Mouse (Mus musculus) lung, embryonic 16.5 days (tissue): ENCODE results near the gene Khk. TPM values are rescaled to one million over a fixed set of nuclear protein-coding genes. Genes with fewer than 3 reads are reported as not detected.

ENCODE experiments used
- ATAC-seq: fragments of 200-750 bp; cut with Nextera tagmentation; 2 replicates; pipeline ENCODE4 v1.8.0; 2017; ENCODE audit warnings: low read depth, mild to moderate bottlenecking, moderate library complexity
- H3K27ac ChIP-seq: fragments of 300-500 bp; sonication (generic); 2 replicates; pipeline ENCODE4 v1.5.1; 2014; ENCODE audit warnings: mild to moderate bottlenecking, control low read depth, low read length
- H3K27me3 ChIP-seq: fragments of 300-500 bp; sonication (generic); 2 replicates; pipeline ENCODE4 v1.6.1; 2014; ENCODE audit warnings: low read depth, low read length, mixed read lengths; ENCODE audit not compliant: control insufficient read depth, insufficient read depth
- H3K36me3 ChIP-seq: fragments of 300-500 bp; sonication (generic); 2 replicates; pipeline ENCODE4 v1.6.1; 2014; ENCODE audit warnings: low read length; ENCODE audit not compliant: control insufficient read depth, insufficient read depth
- H3K4me1 ChIP-seq: fragments of 300-500 bp; sonication (generic); replicated peaks from 2 replicates; pipeline ENCODE4 v1.6.1; 2014; ENCODE audit warnings: low read length, mixed read lengths; ENCODE audit not compliant: control insufficient read depth, insufficient read depth
- H3K4me2 ChIP-seq: fragments of 300-500 bp; sonication (generic); 2 replicates; pipeline ENCODE4 v1.6.1; 2014; ENCODE audit warnings: low read depth, low read length, control low read depth
- H3K4me3 ChIP-seq: fragments of 300-500 bp; sonication (generic); 2 replicates; pipeline ENCODE4 v1.5.1; 2014; ENCODE audit warnings: mild to moderate bottlenecking, low read length, control low read depth
- H3K9ac ChIP-seq: fragments of 300-500 bp; sonication (generic); 2 replicates; pipeline ENCODE4 v1.6.1; 2014; ENCODE audit warnings: low read length, control low read depth
- H3K9me3 ChIP-seq: fragments of 300-500 bp; sonication (generic); 2 replicates; pipeline ENCODE4 v1.6.1; 2016; ENCODE audit warnings: low read length; ENCODE audit not compliant: control insufficient read depth
- WGBS: fragments of 180-500 bp; shearing (Covaris S2); extraction: QIAGEN DNeasy Blood & Tissue Kit; methylation state at CpG from one replicate; pipeline ENCODE4 v1.1.7; 2014; 5-methylcytosine and 5-hydroxymethylcytosine counted together
- polyA plus RNA-seq: library from polyadenylated mRNA; unstranded; fragments of >200 nt; fragmentation: Nextera tagmentation; extraction: Ambion mirVana; gene quantifications from 2 replicates; pipeline ENCODE4 v1.2.1, GENCODE M21; 2015

Gene Khk
- polyA plus RNA-seq, 1 experiment from 2014 or later: 13.2 TPM

- Histone ChIP-seq H3K9me3 (no peaks in the 10 kb centered on the region), H3K36me3 (peaks cover 6% of the 10 kb centered on the region), H3K27ac (peak overlapping the region; percentile 99), H3K4me3 (peak overlapping the region; percentile 67), H3K4me1 (peaks cover 13% of the 10 kb centered on the region), H3K9ac (peak overlapping the region; percentile 83), H3K4me2 (peak overlapping the region; percentile 87), H3K27me3 (no peaks in the 10 kb centered on the region)
- WGBS: under 1% methylated on average over 28 of the region's 28 CpGs
- peak; percentile 88 for ATAC-seq
Observed at GRCm38 (mm10) chr5:30887858-30888336, 33.3 kb upstream of the Khk start.

- H3K27ac ChIP-seq: peak within 1 kb of the TSS; percentile 99
- peak within 1 kb of the TSS; percentile 87 for H3K4me2 ChIP-seq
- no peaks in the 10 kb centered on the region for H3K9me3 ChIP-seq
- peak within 1 kb of the TSS; percentile 67 for H3K4me3 ChIP-seq
- H3K9ac ChIP-seq: peak within 1 kb of the TSS; percentile 83
- WGBS: under 1% methylated on average over 42 of the region's 42 CpGs
- peak; percentile 88 for ATAC-seq
- peaks cover 13% of the 10 kb centered on the region for H3K4me1 ChIP-seq
- no peaks in the 10 kb centered on the region for H3K27me3 ChIP-seq
- H3K36me3 ChIP-seq: peaks cover 9% of the 10 kb centered on the region
Observed at GRCm38 (mm10) chr5:30888337-30889087, 32.7 kb upstream of the Khk start, which contains the start of gene Agbl5. TSS of gene Agbl5 (plus strand) at chr5:30888694.

- H3K9me3 ChIP-seq: no peaks in the 10 kb centered on the region
- H3K4me2 ChIP-seq: peak overlapping the region; percentile 87
- H3K27ac ChIP-seq: peak overlapping the region; percentile 99
- peak overlapping the region; percentile 67 for H3K4me3 ChIP-seq
- peaks cover 13% of the 10 kb centered on the region for H3K4me1 ChIP-seq
- peak; percentile 41 for ATAC-seq
- H3K36me3 ChIP-seq: peaks cover 9% of the 10 kb centered on the region
- H3K9ac ChIP-seq: peak overlapping the region; percentile 77
- H3K27me3 ChIP-seq: no peaks in the 10 kb centered on the region
- WGBS: under 1% methylated on average over 39 of the region's 42 CpGs
Observed at GRCm38 (mm10) chr5:30889088-30889754, 32.0 kb upstream of the Khk start.

GRCm38 (mm10) chr5:30890375-30890774, 30.9 kb upstream of the Khk start:
- Histone ChIP-seq H3K27ac (no peak overlapping the region), H3K4me2 (peak overlapping the region; percentile 87), H3K9ac (peak overlapping the region; percentile 12; the same call in 1 of the 2 replicates), H3K9me3 (no peaks in the 10 kb centered on the region), H3K4me3 (peak overlapping the region; percentile 67), H3K4me1 (peaks cover 13% of the 10 kb centered on the region), H3K27me3 (no peaks in the 10 kb centered on the region), H3K36me3 (peaks cover 17% of the 10 kb centered on the region)
- ATAC-seq: no peak
- 59% methylated on average over 7 of the region's 7 CpGs for WGBS

- no peak for ATAC-seq
- H3K4me2 ChIP-seq: no peak overlapping the region
- WGBS: 86% methylated on average over 5 of the region's 5 CpGs
- H3K9ac ChIP-seq: no peak overlapping the region
- H3K27ac ChIP-seq: no peak overlapping the region
- H3K4me3 ChIP-seq: no peak overlapping the region
- no peaks in the 10 kb centered on the region for H3K9me3 ChIP-seq
- peaks cover 17% of the 10 kb centered on the region for H3K4me1 ChIP-seq
- H3K36me3 ChIP-seq: peaks cover 29% of the 10 kb centered on the region
- H3K27me3 ChIP-seq: no peaks in the 10 kb centered on the region
Observed at GRCm38 (mm10) chr5:30901860-30902259, 19.4 kb upstream of the Khk start.

- peak within 1 kb of the TSS; percentile 83 for H3K9ac ChIP-seq
- peak within 1 kb of the TSS; percentile 98 for H3K27ac ChIP-seq
- under 1% methylated on average over 58 of the region's 58 CpGs for WGBS
- H3K4me3 ChIP-seq: peak within 1 kb of the TSS; percentile 73
- H3K36me3 ChIP-seq: peaks cover 19% of the 10 kb centered on the region; the same call in 1 of the 2 replicates
- H3K27me3 ChIP-seq: no peaks in the 10 kb centered on the region
- H3K4me1 ChIP-seq: peaks cover 48% of the 10 kb centered on the region
- H3K9me3 ChIP-seq: no peaks in the 10 kb centered on the region
- peak; percentile 94 for ATAC-seq
- peak within 1 kb of the TSS; percentile 97 for H3K4me2 ChIP-seq
Observed at GRCm38 (mm10) chr5:30907413-30908059, 13.7 kb upstream of the Khk start, which contains the start of gene Ost4. TSS of gene Ost4 (minus strand) at chr5:30907788.

GRCm38 (mm10) chr5:30908426-30909299, 12.6 kb upstream of the Khk start:
- no peaks in the 10 kb centered on the region for H3K27me3 ChIP-seq
- H3K4me3 ChIP-seq: peak overlapping the region; percentile 73
- peak overlapping the region; percentile 97 for H3K4me2 ChIP-seq
- H3K9ac ChIP-seq: peak overlapping the region; percentile 79
- peaks cover 19% of the 10 kb centered on the region; the same call in 1 of the 2 replicates for H3K36me3 ChIP-seq
- H3K4me1 ChIP-seq: peaks cover 53% of the 10 kb centered on the region
- peak; percentile 43 for ATAC-seq
- no peaks in the 10 kb centered on the region for H3K9me3 ChIP-seq
- peak overlapping the region; percentile 98 for H3K27ac ChIP-seq
- 32% methylated on average over 13 of the region's 13 CpGs for WGBS

- peaks cover 53% of the 10 kb centered on the region for H3K4me1 ChIP-seq
- ATAC-seq: no peak
- no peaks in the 10 kb centered on the region for H3K27me3 ChIP-seq
- H3K4me3 ChIP-seq: no peak overlapping the region
- WGBS: 28% methylated on average over 7 of the region's 7 CpGs
- no peaks in the 10 kb centered on the region for H3K9me3 ChIP-seq
- no peak overlapping the region for H3K9ac ChIP-seq
- H3K36me3 ChIP-seq: peaks cover 16% of the 10 kb centered on the region; the same call in 1 of the 2 replicates
- H3K27ac ChIP-seq: peak overlapping the region; percentile 98
- H3K4me2 ChIP-seq: no peak overlapping the region
Observed at GRCm38 (mm10) chr5:30909300-30909659, 12.0 kb upstream of the Khk start.
